Mouse (Mus musculus) liver, embryonic 11.5 days (tissue): ENCODE data around the gene Pcyt2. TPM values are rescaled to one million over a fixed set of nuclear protein-coding genes. Genes with fewer than 3 reads are reported as not detected.
"Not testable (repeated sequence)": the region's sequence is repeated elsewhere in the genome, so short reads cannot be mapped to it uniquely, and the experiment has no call there.

ENCODE experiments used
- ATAC-seq: fragments of 200-750 bp; cut with Nextera tagmentation; replicated peaks from 2 replicates; pipeline ENCODE4 v1.8.0; 2017; ENCODE audit warnings: moderate number of reproducible peaks, mild to moderate bottlenecking, moderate TSS enrichment, moderate library complexity; ENCODE audit not compliant: low FRiP score
- DNase-seq: peaks from one replicate; pipeline ENCODE4 v3.0.0-alpha.2; 2017; ENCODE audit warnings: low spot score
- H3K27ac ChIP-seq: fragments of 300-500 bp; sonication (generic); 2 replicates; pipeline ENCODE4 v1.5.1; 2014; ENCODE audit warnings: mild to moderate bottlenecking, low read depth, low read length, control low read depth
- H3K27me3 ChIP-seq: fragments of 300-500 bp; sonication (generic); replicated peaks from 2 replicates; pipeline ENCODE4 v1.6.1; 2014; ENCODE audit warnings: low read length, mixed read lengths; ENCODE audit not compliant: control insufficient read depth, insufficient read depth
- H3K36me3 ChIP-seq: fragments of 300-500 bp; sonication (generic); 2 replicates; pipeline ENCODE4 v1.6.1; 2014; ENCODE audit warnings: mild to moderate bottlenecking, low read length, moderate library complexity, mixed read lengths; ENCODE audit not compliant: control insufficient read depth, insufficient read depth
- H3K4me1 ChIP-seq: fragments of 300-500 bp; sonication (generic); replicated peaks from 2 replicates; pipeline ENCODE4 v1.6.1; 2014; ENCODE audit warnings: low read length, mixed read lengths; ENCODE audit not compliant: control insufficient read depth, insufficient read depth
- H3K4me2 ChIP-seq: fragments of 300-500 bp; sonication (generic); 2 replicates; pipeline ENCODE4 v1.6.1; 2014; ENCODE audit warnings: mild to moderate bottlenecking, control low read depth, moderate library complexity
- H3K4me3 ChIP-seq: fragments of 300-500 bp; sonication (generic); 2 replicates; pipeline ENCODE4 v1.5.1; 2014; ENCODE audit warnings: low read depth, low read length, control low read depth
- H3K9ac ChIP-seq: fragments of 300-500 bp; sonication (generic); 2 replicates; pipeline ENCODE4 v1.6.1; 2014; ENCODE audit warnings: low read depth, low read length, control low read depth
- H3K9me3 ChIP-seq: fragments of 300-500 bp; sonication (generic); 2 replicates; pipeline ENCODE4 v1.6.1; 2016; ENCODE audit warnings: low read length, inconsistent platforms, mixed read lengths; ENCODE audit not compliant: control insufficient read depth
- WGBS: fragments of 180-500 bp; shearing (Covaris S2); extraction: QIAGEN DNeasy Blood & Tissue Kit; methylation state at CpG from one replicate; pipeline ENCODE4 v1.1.7; 2014; 5-methylcytosine and 5-hydroxymethylcytosine counted together
- polyA plus RNA-seq: library from polyadenylated mRNA; unstranded; fragments of >200 nt; fragmentation: Nextera tagmentation; extraction: Ambion mirVana; gene quantifications from 2 replicates; pipeline ENCODE4 v1.2.1, GENCODE M21; 2014

Gene Pcyt2
- polyA plus RNA-seq, 1 experiment from 2014 or later, result 175 TPM

GRCm38 (mm10) chr11:120603545-120603944 lies 14.2 kb downstream of the Pcyt2 start:
- peak overlapping the region; percentile 64 for H3K27ac ChIP-seq
- ATAC-seq (peak; percentile 78), DNase-seq (no peak)
- H3K4me3 ChIP-seq, result peak overlapping the region; percentile 20; the same call in 1 of the 2 replicates
- H3K9me3 ChIP-seq, result no peaks in the 10 kb centered on the region
- peaks cover 3% of the 10 kb centered on the region; the same call in 1 of the 2 replicates for H3K27me3 ChIP-seq
- H3K4me1 ChIP-seq, result peaks cover 30% of the 10 kb centered on the region
- WGBS, result 54% methylated on average over 2 of the region's 2 CpGs
- H3K9ac ChIP-seq, result peak overlapping the region; percentile 35
- peaks cover 21% of the 10 kb centered on the region for H3K36me3 ChIP-seq
- H3K4me2 ChIP-seq, result peak overlapping the region; percentile 53

- no peak for DNase-seq
- no peaks in the 10 kb centered on the region for H3K9me3 ChIP-seq
- H3K4me1 ChIP-seq, result peaks cover 38% of the 10 kb centered on the region
- H3K27ac ChIP-seq, result no peak overlapping the region
- no peaks in the 10 kb centered on the region for H3K27me3 ChIP-seq
- H3K9ac ChIP-seq, result no peak overlapping the region
- H3K4me3 ChIP-seq, result no peak overlapping the region
- no peak for ATAC-seq
- peaks cover 25% of the 10 kb centered on the region for H3K36me3 ChIP-seq
- no peak overlapping the region for H3K4me2 ChIP-seq
- WGBS, result 90% methylated on average over 3 of the region's 3 CpGs
Observed at GRCm38 (mm10) chr11:120600716-120601115, 17.0 kb downstream of the Pcyt2 start.

DNA sequence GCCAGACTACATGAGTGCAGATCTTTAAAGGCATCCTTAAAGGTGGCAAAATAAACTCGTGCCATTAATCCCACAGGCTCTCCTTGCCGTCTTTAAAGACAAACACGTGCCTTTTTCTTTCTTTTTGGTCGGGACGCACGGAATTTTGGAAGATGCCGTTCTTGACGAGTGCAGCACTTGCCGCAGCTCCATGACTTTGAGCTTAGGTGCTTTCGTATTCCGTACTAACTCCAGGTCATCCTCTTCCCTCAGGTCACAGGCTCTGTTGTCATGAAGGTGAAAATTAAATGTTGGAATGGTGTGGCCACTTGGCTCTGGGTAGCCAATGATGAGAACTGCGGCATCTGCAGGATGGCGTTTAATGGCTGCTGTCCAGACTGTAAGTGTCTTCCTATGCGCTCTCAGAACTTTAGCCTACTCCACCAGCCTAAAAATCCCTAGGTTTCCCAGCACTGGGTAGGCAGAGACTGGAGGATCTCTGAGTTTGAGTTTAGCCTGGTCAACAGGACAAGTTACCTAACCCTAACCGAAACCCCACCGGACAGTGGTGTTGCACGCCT lies 18.7 kb downstream of the Pcyt2 start:
- Histone ChIP-seq H3K4me2 (peak overlapping the region; percentile 97), H3K9ac (peak overlapping the region; percentile 100), H3K27ac (peak overlapping the region; percentile 97), H3K27me3 (no peaks in the 10 kb centered on the region), H3K9me3 (no peaks in the 10 kb centered on the region), H3K4me1 (peaks cover 35% of the 10 kb centered on the region), H3K4me3 (peak overlapping the region; percentile 100), H3K36me3 (peaks cover 34% of the 10 kb centered on the region)
- WGBS, result 43% methylated on average over 17 of the region's 17 CpGs
- DNase-seq, result no peak
- no peak for ATAC-seq

DNA sequence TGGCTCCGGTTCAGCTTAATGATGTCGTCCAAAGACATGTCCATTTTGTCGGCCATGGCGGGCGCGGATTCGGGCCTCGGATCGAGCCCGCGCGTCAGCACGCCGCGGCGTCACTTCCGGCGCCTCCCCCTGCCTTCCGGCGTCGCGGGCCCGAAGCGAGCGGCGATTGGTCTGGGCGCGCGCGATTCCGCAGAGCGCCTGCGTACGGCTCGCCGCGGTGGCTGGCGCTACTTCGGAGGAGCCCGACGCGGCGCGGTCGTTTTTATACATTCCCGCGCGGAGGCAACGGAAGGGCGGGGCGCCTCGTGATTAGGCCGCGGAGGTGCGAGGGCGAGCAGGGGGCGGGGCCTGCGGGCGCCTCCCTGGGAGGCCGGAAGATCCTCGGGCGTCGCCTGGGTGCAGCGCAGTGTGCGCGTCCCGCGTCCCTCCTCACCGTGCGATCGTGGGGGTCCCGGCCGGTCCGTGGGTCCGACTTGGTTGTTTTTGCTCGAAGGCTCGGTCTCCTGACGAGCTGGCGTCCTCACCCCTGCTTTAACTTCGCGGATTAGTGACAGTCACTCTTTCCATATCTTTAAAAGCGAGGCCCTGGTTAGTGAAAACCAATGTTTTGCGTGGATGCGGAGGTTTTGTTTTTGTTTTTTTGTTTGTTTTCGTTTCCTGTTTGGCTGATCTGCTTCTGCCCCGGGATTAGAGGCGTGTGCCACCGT lies 19.3 kb downstream of the Pcyt2 start, which contains the start of the genes Alyref and Anapc11:
Alyref (minus strand) TSS at position 83 of the 707 bp plus-strand sequence.
Anapc11 (plus strand) TSS at position 139 of the 707 bp plus-strand sequence.
- Histone ChIP-seq H3K4me2 (peak within 1 kb of the TSS; percentile 97), H3K27me3 (no peaks in the 10 kb centered on the region), H3K4me1 (peaks cover 30% of the 10 kb centered on the region), H3K9ac (peak within 1 kb of the TSS; percentile 100), H3K27ac (peak within 1 kb of the TSS; percentile 97), H3K4me3 (peak within 1 kb of the TSS; percentile 100), H3K36me3 (peaks cover 38% of the 10 kb centered on the region), H3K9me3 (no peaks in the 10 kb centered on the region)
- peak; percentile 94 for DNase-seq
- ATAC-seq, result peak; percentile 98
- under 1% methylated on average over 88 of the region's 88 CpGs for WGBS

- no peak for DNase-seq
- peaks cover 24% of the 10 kb centered on the region for H3K4me1 ChIP-seq
- peak overlapping the region; percentile 97 for H3K27ac ChIP-seq
Observed at GRCm38 (mm10) chr11:120597240-120598235, 20.2 kb downstream of the Pcyt2 start.

DNA sequence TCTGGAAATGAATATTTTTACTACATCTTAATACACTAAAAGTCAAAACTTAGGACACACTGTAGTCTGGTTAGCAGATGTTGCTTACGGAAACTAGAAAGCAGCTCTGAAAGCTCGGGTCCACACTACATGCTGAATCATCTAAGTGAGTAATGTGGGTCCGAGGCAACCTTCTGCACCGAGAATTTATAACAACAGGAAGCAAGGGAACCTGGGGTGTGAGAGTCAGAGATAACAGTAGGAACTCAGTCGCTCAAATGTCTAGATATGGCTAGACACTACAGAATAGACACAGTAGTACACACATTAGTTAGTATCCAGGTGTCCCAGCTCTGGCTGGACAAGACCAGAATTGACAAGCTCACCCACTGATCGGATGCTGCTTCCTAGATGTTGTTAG lies 29.2 kb downstream of the Pcyt2 start:
- Histone ChIP-seq H3K4me3 (no peak overlapping the region), H3K4me1 (peaks cover 7% of the 10 kb centered on the region), H3K9ac (no peak overlapping the region), H3K27ac (peak overlapping the region; percentile 26; the same call in 1 of the 2 replicates), H3K27me3 (no peaks in the 10 kb centered on the region), H3K9me3 (peaks cover 4% of the 10 kb centered on the region), H3K4me2 (no peak overlapping the region), H3K36me3 (peaks cover 74% of the 10 kb centered on the region)
- no peak for DNase-seq
- peak; percentile 71 for ATAC-seq
- WGBS, result 51% methylated on average over 6 of the region's 6 CpGs

More at GRCm38 (mm10) chr11:120597240-120598235, 20.2 kb downstream of the Pcyt2 start:
- Histone ChIP-seq H3K27me3 (no peaks in the 10 kb centered on the region), H3K36me3 (peaks cover 46% of the 10 kb centered on the region), H3K4me3 (peak overlapping the region; percentile 100), H3K9me3 (no peaks in the 10 kb centered on the region), H3K9ac (peak overlapping the region; percentile 100), H3K4me2 (peak overlapping the region; percentile 97)
- ATAC-seq, result peak; percentile 29
- 3% methylated on average over 88 of the region's 99 CpGs for WGBS

DNA sequence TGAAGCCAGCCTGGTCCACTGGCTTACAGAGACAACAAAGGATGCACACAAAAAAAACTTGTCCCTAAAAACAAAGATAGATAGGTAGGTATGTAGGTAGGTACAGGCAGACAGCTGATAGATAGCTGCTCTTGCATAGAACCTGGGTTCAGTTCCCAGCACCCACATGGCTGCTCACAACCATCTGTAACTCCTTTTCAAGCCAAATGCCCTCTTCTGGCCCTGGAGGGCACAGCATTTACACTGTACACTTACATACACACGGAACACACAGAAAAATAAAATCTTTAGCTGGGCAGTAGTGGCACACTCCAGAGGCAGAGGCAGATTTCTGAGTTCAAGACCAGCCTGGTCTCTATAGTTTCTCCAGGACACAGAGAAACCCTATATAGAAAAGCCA lies 33.8 kb downstream of the Pcyt2 start:
- peaks cover 25% of the 10 kb centered on the region for H3K4me1 ChIP-seq
- H3K9ac ChIP-seq, result no peak overlapping the region
- no peak overlapping the region for H3K4me2 ChIP-seq
- no peak for DNase-seq
- no peak for ATAC-seq
- peaks cover 4% of the 10 kb centered on the region for H3K9me3 ChIP-seq
- H3K36me3 ChIP-seq, result peaks cover 54% of the 10 kb centered on the region
- no peak overlapping the region for H3K4me3 ChIP-seq
- H3K27ac ChIP-seq, result no peak overlapping the region
- H3K27me3 ChIP-seq, result no peaks in the 10 kb centered on the region
- WGBS, result 97% methylated on average over 1 of the region's 1 CpGs

- not testable (repeated sequence) for H3K27ac ChIP-seq, H3K9ac ChIP-seq, ATAC-seq, H3K9me3 ChIP-seq, H3K4me2 ChIP-seq, H3K27me3 ChIP-seq, DNase-seq, H3K4me3 ChIP-seq
- Histone ChIP-seq H3K4me1 (peaks cover 25% of the 10 kb centered on the region), H3K36me3 (peaks cover 55% of the 10 kb centered on the region)
- 90% methylated on average over 2 of the region's 2 CpGs for WGBS
Observed at GRCm38 (mm10) chr11:120582982-120583293, 34.8 kb downstream of the Pcyt2 start.
